Mouse (Mus musculus) liver, embryonic 16.5 days (tissue): ENCODE measurements at regions not wholly inside any gene's neighbourhood (a gene's known extent, or its start where the extent isn't known, plus 50 kb on each side); places are given as distances from the start of the nearest gene placed in this dataset.
A peak's percentile ranks its signal among the peaks of the same experiment; 100 is the strongest.

Experiments
- ATAC-seq: fragments of 200-750 bp; cut with Nextera tagmentation; 2 replicates; pipeline ENCODE4 v1.8.0; 2017; ENCODE audit warnings: low read depth, mild to moderate bottlenecking, moderate number of reproducible peaks, moderate library complexity
- H3K27ac ChIP-seq: fragments of 300-500 bp; sonication (generic); 2 replicates; pipeline ENCODE4 v1.5.1; 2014; ENCODE audit warnings: mild to moderate bottlenecking, low read length
- H3K27me3 ChIP-seq: fragments of 300-500 bp; sonication (generic); 2 replicates; pipeline ENCODE4 v1.6.1; 2014; ENCODE audit warnings: low read depth, low read length, mixed read lengths; ENCODE audit not compliant: control insufficient read depth, insufficient read depth
- H3K36me3 ChIP-seq: fragments of 300-500 bp; sonication (generic); 2 replicates; pipeline ENCODE4 v1.6.1; 2014; ENCODE audit warnings: mild to moderate bottlenecking; ENCODE audit not compliant: control insufficient read depth, insufficient read depth
- H3K4me1 ChIP-seq: fragments of 300-500 bp; sonication (generic); 2 replicates; pipeline ENCODE4 v1.6.1; 2014; ENCODE audit warnings: low read depth, low read length, mixed read lengths; ENCODE audit not compliant: control insufficient read depth
- H3K4me2 ChIP-seq: fragments of 300-500 bp; sonication (generic); 2 replicates; pipeline ENCODE4 v1.6.1; 2014; ENCODE audit warnings: low read depth, low read length, mixed read lengths
- H3K4me3 ChIP-seq: fragments of 300-500 bp; sonication (generic); 2 replicates; pipeline ENCODE4 v1.5.1; 2014; ENCODE audit warnings: low read depth, mild to moderate bottlenecking, low read length
- H3K9ac ChIP-seq: fragments of 300-500 bp; sonication (generic); 2 replicates; pipeline ENCODE4 v1.6.1; 2014; ENCODE audit warnings: low read depth, low read length
- H3K9me3 ChIP-seq: fragments of 300-500 bp; sonication (generic); replicated peaks from 2 replicates; pipeline ENCODE4 v1.6.1; 2016; ENCODE audit warnings: low read length; ENCODE audit not compliant: control insufficient read depth
- WGBS: fragments of 180-500 bp; shearing (Covaris S2); extraction: QIAGEN DNeasy Blood & Tissue Kit; methylation state at CpG from one replicate; pipeline ENCODE4 v1.1.7; 2014; ENCODE audit not compliant: insufficient replicate concordance; 5-methylcytosine and 5-hydroxymethylcytosine counted together

GRCm38 (mm10) chr10:37407487-37407886, 268.8 kb upstream of the Marcks start:
- H3K9ac ChIP-seq, result no peak overlapping the region
- no peak overlapping the region for H3K4me3 ChIP-seq
- no peaks in the 10 kb centered on the region for H3K36me3 ChIP-seq
- H3K27me3 ChIP-seq, result no peaks in the 10 kb centered on the region
- ATAC-seq, result no peak
- H3K9me3 ChIP-seq, result no peaks in the 10 kb centered on the region
- H3K4me1 ChIP-seq, result no peaks in the 10 kb centered on the region
- no peak overlapping the region for H3K4me2 ChIP-seq
- no peak overlapping the region for H3K27ac ChIP-seq
- WGBS, result 66% methylated on average over 2 of the region's 2 CpGs

GRCm38 (mm10) chr10:37404933-37405332, 266.2 kb upstream of the Marcks start:
- WGBS, result 73% methylated on average over 4 of the region's 4 CpGs
- no peak for ATAC-seq

GRCm38 (mm10) chr10:37404407-37404806, 265.7 kb upstream of the Marcks start:
- Histone ChIP-seq H3K27ac (no peak overlapping the region), H3K4me1 (no peaks in the 10 kb centered on the region), H3K9ac (no peak overlapping the region), H3K4me2 (no peak overlapping the region), H3K27me3 (no peaks in the 10 kb centered on the region), H3K4me3 (no peak overlapping the region), H3K9me3 (no peaks in the 10 kb centered on the region), H3K36me3 (no peaks in the 10 kb centered on the region)
- no peak for ATAC-seq

More at GRCm38 (mm10) chr10:37404933-37405332, 266.2 kb upstream of the Marcks start:
- no peaks in the 10 kb centered on the region for H3K36me3 ChIP-seq
- H3K4me2 ChIP-seq, result no peak overlapping the region
- no peaks in the 10 kb centered on the region for H3K4me1 ChIP-seq
- H3K4me3 ChIP-seq, result no peak overlapping the region
- H3K9ac ChIP-seq, result no peak overlapping the region
- H3K9me3 ChIP-seq, result no peaks in the 10 kb centered on the region
- no peaks in the 10 kb centered on the region for H3K27me3 ChIP-seq
- H3K27ac ChIP-seq, result no peak overlapping the region

- Histone ChIP-seq H3K27ac (no peak overlapping the region), H3K9ac (no peak overlapping the region), H3K36me3 (no peaks in the 10 kb centered on the region), H3K9me3 (no peaks in the 10 kb centered on the region), H3K4me3 (no peak overlapping the region), H3K27me3 (no peaks in the 10 kb centered on the region), H3K4me1 (no peaks in the 10 kb centered on the region), H3K4me2 (no peak overlapping the region)
- WGBS, result 63% methylated on average over 1 of the region's 1 CpGs
- no peak for ATAC-seq
These were observed 263.7 kb upstream of the Marcks start for GRCm38 (mm10) chr10:37402376-37402775.

- no peaks in the 10 kb centered on the region for H3K27me3 ChIP-seq
- H3K4me2 ChIP-seq, result no peak overlapping the region
- no peaks in the 10 kb centered on the region for H3K9me3 ChIP-seq
- no peaks in the 10 kb centered on the region for H3K4me1 ChIP-seq
- ATAC-seq, result no peak
- no peak overlapping the region for H3K4me3 ChIP-seq
- H3K36me3 ChIP-seq, result no peaks in the 10 kb centered on the region
- 8% methylated on average over 1 of the region's 1 CpGs for WGBS
- no peak overlapping the region for H3K9ac ChIP-seq
- H3K27ac ChIP-seq, result 0 out of 2 replicates have a peak overlapping the region, but pooled peaks have one; percentile 32
These were observed 262.3 kb upstream of the Marcks start for GRCm38 (mm10) chr10:37400991-37401390.

GRCm38 (mm10) chr10:37400379-37400778, 261.7 kb upstream of the Marcks start:
- ATAC-seq, result no peak
- H3K27ac ChIP-seq, result no peak overlapping the region
- H3K9me3 ChIP-seq, result no peaks in the 10 kb centered on the region
- H3K27me3 ChIP-seq, result no peaks in the 10 kb centered on the region
- WGBS, result 28% methylated on average over 4 of the region's 4 CpGs
- H3K4me2 ChIP-seq, result no peak overlapping the region
- H3K4me3 ChIP-seq, result no peak overlapping the region
- H3K4me1 ChIP-seq, result no peaks in the 10 kb centered on the region
- H3K36me3 ChIP-seq, result no peaks in the 10 kb centered on the region
- H3K9ac ChIP-seq, result no peak overlapping the region

GRCm38 (mm10) chr10:37397271-37397991, 258.7 kb upstream of the Marcks start:
- Histone ChIP-seq H3K4me3 (peak overlapping the region; percentile 36), H3K36me3 (no peaks in the 10 kb centered on the region), H3K9me3 (no peaks in the 10 kb centered on the region), H3K4me1 (no peaks in the 10 kb centered on the region), H3K9ac (no peak overlapping the region; the same call in 1 of the 2 replicates), H3K27me3 (no peaks in the 10 kb centered on the region), H3K4me2 (peak overlapping the region; percentile 58), H3K27ac (peak overlapping the region; percentile 37; the same call in 1 of the 2 replicates)
- peak; percentile 58 for ATAC-seq
- WGBS, result 5% methylated on average over 18 of the region's 18 CpGs

- no peak for ATAC-seq
- Histone ChIP-seq H3K27me3 (no peaks in the 10 kb centered on the region), H3K36me3 (no peaks in the 10 kb centered on the region), H3K9ac (no peak overlapping the region), H3K4me1 (no peaks in the 10 kb centered on the region), H3K27ac (no peak overlapping the region), H3K4me3 (no peak overlapping the region), H3K4me2 (no peak overlapping the region), H3K9me3 (no peaks in the 10 kb centered on the region)
- 60% methylated on average over 3 of the region's 3 CpGs for WGBS
These were observed 251.3 kb upstream of the Marcks start for GRCm38 (mm10) chr10:37390011-37390410.

GRCm38 (mm10) chr10:37386216-37386615, 247.5 kb upstream of the Marcks start:
- H3K4me3 ChIP-seq, result no peak overlapping the region
- H3K4me2 ChIP-seq, result no peak overlapping the region
- no peak overlapping the region for H3K27ac ChIP-seq
- H3K36me3 ChIP-seq, result no peaks in the 10 kb centered on the region
- ATAC-seq, result no peak
- H3K9ac ChIP-seq, result no peak overlapping the region
- no peaks in the 10 kb centered on the region for H3K9me3 ChIP-seq
- H3K27me3 ChIP-seq, result no peaks in the 10 kb centered on the region
- H3K4me1 ChIP-seq, result no peaks in the 10 kb centered on the region
